Mouse (Mus musculus) embryonic facial prominence, embryonic 10.5 days (tissue): ENCODE results near the gene Ror1. TPM values are rescaled to one million over a fixed set of nuclear protein-coding genes. Genes with fewer than 3 reads are reported as not detected.

Experiments used
- DNase-seq: peaks from one replicate; pipeline ENCODE4 v3.0.0-alpha.2; 2017; ENCODE audit warnings: low spot score
- H3K27ac ChIP-seq: fragments of 300-500 bp; sonication (generic); replicated peaks from 2 replicates; pipeline ENCODE4 v1.5.1; 2016; ENCODE audit warnings: mild to moderate bottlenecking
- H3K27me3 ChIP-seq: fragments of 300-500 bp; sonication (generic); replicated peaks from 2 replicates; pipeline ENCODE4 v1.6.1; 2016; ENCODE audit warnings: low read depth, mild to moderate bottlenecking; ENCODE audit not compliant: poor library complexity, severe bottlenecking
- H3K36me3 ChIP-seq: fragments of 300-500 bp; sonication (generic); replicated peaks from 2 replicates; pipeline ENCODE4 v1.6.1; 2016; ENCODE audit warnings: mild to moderate bottlenecking, moderate library complexity
- H3K4me1 ChIP-seq: fragments of 300-500 bp; sonication (generic); 2 replicates; pipeline ENCODE4 v1.6.1; 2016
- H3K4me3 ChIP-seq: fragments of 300-500 bp; sonication (generic); 2 replicates; pipeline ENCODE4 v1.5.1; 2016; ENCODE audit warnings: mild to moderate bottlenecking, moderate library complexity
- H3K9me3 ChIP-seq: fragments of 300-500 bp; sonication (generic); 2 replicates; pipeline ENCODE4 v1.6.1; 2016; ENCODE audit warnings: mild to moderate bottlenecking
- WGBS: fragments of 180-500 bp; shearing (Covaris S2); methylation state at CpG from one replicate; pipeline ENCODE4 v1.1.7; 2016; 5-methylcytosine and 5-hydroxymethylcytosine counted together
- polyA plus RNA-seq: library from polyadenylated mRNA; unstranded; fragments of >200 nt; fragmentation: Nextera tagmentation; extraction: Ambion mirVana; gene quantifications from 2 replicates; pipeline ENCODE4 v1.2.1, GENCODE M21; 2016

Gene Ror1
- polyA plus RNA-seq, 1 experiment from 2014 or later = 12.0 TPM

DNA sequence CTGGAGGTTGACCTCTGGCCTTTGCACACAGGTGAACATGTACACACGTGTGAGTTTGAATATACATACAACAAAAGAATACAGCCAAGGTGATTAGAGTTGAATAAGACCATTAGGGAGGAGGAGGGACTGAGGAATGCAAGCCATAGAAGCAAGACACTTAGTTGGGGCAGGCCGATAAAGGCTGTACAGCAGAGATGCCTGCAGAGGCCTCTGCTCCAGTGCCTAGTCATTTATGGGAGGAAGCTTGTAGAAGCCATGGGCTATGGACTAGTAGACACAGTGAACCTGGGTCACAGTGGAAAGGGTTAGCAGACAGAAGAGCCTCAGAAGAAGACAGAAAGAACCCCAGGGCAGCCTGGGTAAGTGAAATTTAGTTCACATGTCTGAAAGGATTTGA is 155.7 kb downstream of the Ror1 start:
- H3K27me3 ChIP-seq = no peaks in the 10 kb centered on the region
- no peaks in the 10 kb centered on the region for H3K9me3 ChIP-seq
- no peak overlapping the region for H3K4me3 ChIP-seq
- no peak for DNase-seq
- no peak overlapping the region for H3K27ac ChIP-seq
- no peaks in the 10 kb centered on the region; the same call in 1 of the 2 replicates for H3K36me3 ChIP-seq
- H3K4me1 ChIP-seq = peaks cover 63% of the 10 kb centered on the region
- 69% methylated on average over 2 of the region's 2 CpGs for WGBS

GRCm38 (mm10) chr4:100252050-100252449 is 156.5 kb downstream of the Ror1 start:
- Histone ChIP-seq H3K4me1 (peaks cover 68% of the 10 kb centered on the region), H3K4me3 (no peak overlapping the region), H3K27me3 (no peaks in the 10 kb centered on the region), H3K27ac (peak overlapping the region; percentile 66), H3K9me3 (no peaks in the 10 kb centered on the region), H3K36me3 (no peaks in the 10 kb centered on the region; the same call in 1 of the 2 replicates)
- 56% methylated on average over 1 of the region's 1 CpGs for WGBS
- no peak for DNase-seq

DNA sequence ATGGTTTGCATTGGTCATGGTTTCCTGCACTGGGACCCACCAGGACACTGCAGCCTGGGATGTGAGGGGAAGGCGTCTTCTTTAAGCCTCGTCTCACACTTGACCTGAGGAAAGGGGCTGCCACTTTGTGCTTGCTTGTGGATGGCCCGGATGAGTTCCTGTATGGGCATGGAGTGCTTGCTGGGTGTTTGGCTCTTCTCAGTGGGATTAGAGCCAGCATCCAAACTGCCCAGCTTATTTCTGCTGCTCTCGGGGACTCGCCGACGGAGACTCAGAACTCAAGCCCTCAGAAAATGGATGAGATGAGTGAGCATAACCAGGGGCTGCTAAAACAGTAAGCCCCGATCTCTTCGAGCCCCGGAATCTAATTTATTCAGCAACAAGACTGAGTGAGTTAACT is 157.1 kb downstream of the Ror1 start:
- WGBS = 67% methylated on average over 10 of the region's 10 CpGs
- H3K27ac ChIP-seq = peak overlapping the region; percentile 66
- no peak for DNase-seq
- H3K9me3 ChIP-seq = no peaks in the 10 kb centered on the region
- no peaks in the 10 kb centered on the region for H3K27me3 ChIP-seq
- H3K36me3 ChIP-seq = no peaks in the 10 kb centered on the region; the same call in 1 of the 2 replicates
- no peak overlapping the region for H3K4me3 ChIP-seq
- peaks cover 66% of the 10 kb centered on the region for H3K4me1 ChIP-seq

- Histone ChIP-seq H3K36me3 (no peaks in the 10 kb centered on the region; the same call in 1 of the 2 replicates), H3K4me1 (peaks cover 59% of the 10 kb centered on the region), H3K27ac (peak overlapping the region; percentile 11; the same call in 1 of the 2 replicates), H3K27me3 (no peaks in the 10 kb centered on the region), H3K9me3 (no peaks in the 10 kb centered on the region), H3K4me3 (no peak overlapping the region)
- DNase-seq = peak; percentile 63
- 55% methylated on average over 9 of the region's 9 CpGs for WGBS
Measured at GRCm38 (mm10) chr4:100253401-100253800, 157.8 kb downstream of the Ror1 start.

DNA sequence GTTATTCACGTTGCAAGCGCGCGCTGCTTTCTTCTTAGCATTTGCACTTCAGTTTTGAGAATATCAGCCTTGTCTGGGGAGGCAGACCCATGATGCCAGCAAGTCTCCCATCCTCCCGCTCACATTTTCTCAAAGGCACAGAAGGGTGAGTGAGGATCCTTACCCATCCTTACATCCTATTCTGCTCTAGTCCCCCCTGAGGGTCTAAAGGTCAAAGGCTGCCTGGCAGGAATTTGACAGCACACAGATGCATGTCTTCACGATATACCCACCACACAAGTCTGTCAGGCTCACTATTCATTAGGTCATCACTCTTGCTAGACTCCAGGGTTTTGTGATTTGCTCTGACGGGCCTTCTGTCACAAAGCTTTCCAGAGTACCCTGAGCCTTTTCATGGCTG is 158.2 kb downstream of the Ror1 start:
- Histone ChIP-seq H3K4me1 (peaks cover 55% of the 10 kb centered on the region), H3K27ac (peak overlapping the region; percentile 11; the same call in 1 of the 2 replicates), H3K9me3 (no peaks in the 10 kb centered on the region), H3K4me3 (no peak overlapping the region), H3K36me3 (no peaks in the 10 kb centered on the region; the same call in 1 of the 2 replicates), H3K27me3 (no peaks in the 10 kb centered on the region)
- WGBS = 50% methylated on average over 7 of the region's 7 CpGs
- peak; percentile 33 for DNase-seq

DNA sequence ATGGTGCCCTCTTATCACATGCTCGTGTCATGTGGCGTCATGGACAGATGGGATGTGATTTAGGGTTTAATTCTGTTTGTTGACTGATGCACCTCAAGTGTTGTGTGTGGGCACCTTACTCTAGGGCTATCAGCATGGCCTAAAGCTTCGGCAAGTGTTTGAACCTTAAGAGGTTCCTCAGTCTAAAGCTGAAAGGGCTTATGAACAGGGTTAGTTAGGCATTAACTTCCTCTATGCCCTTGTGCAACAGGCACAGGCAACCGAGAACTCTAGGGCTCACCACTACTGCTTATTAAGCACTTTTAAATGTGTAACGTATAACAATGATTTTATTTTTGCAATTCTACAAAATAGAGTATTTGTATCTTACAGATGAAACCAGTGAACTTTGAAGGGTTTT is 162.9 kb downstream of the Ror1 start:
- Histone ChIP-seq H3K36me3 (no peaks in the 10 kb centered on the region), H3K9me3 (no peaks in the 10 kb centered on the region), H3K4me1 (peaks cover 32% of the 10 kb centered on the region), H3K27ac (no peak overlapping the region), H3K4me3 (no peak overlapping the region), H3K27me3 (no peaks in the 10 kb centered on the region)
- 88% methylated on average over 5 of the region's 5 CpGs for WGBS
- no peak for DNase-seq

- 94% methylated on average over 1 of the region's 1 CpGs for WGBS
- Histone ChIP-seq H3K4me1 (no peaks in the 10 kb centered on the region), H3K36me3 (peaks cover 11% of the 10 kb centered on the region), H3K27me3 (no peaks in the 10 kb centered on the region), H3K27ac (no peak overlapping the region), H3K9me3 (no peaks in the 10 kb centered on the region), H3K4me3 (no peak overlapping the region)
- no peak for DNase-seq
Measured at GRCm38 (mm10) chr4:100263917-100264316, 168.3 kb downstream of the Ror1 start.

GRCm38 (mm10) chr4:100271059-100271735 is 175.6 kb downstream of the Ror1 start:
- Histone ChIP-seq H3K27ac (no peak overlapping the region), H3K4me3 (no peak overlapping the region), H3K9me3 (no peaks in the 10 kb centered on the region), H3K36me3 (no peaks in the 10 kb centered on the region), H3K4me1 (0 out of 2 replicates have a peak, but pooled peaks cover 10% of the 10 kb centered on the region), H3K27me3 (no peaks in the 10 kb centered on the region)
- 75% methylated on average over 10 of the region's 10 CpGs for WGBS
- no peak for DNase-seq

DNA sequence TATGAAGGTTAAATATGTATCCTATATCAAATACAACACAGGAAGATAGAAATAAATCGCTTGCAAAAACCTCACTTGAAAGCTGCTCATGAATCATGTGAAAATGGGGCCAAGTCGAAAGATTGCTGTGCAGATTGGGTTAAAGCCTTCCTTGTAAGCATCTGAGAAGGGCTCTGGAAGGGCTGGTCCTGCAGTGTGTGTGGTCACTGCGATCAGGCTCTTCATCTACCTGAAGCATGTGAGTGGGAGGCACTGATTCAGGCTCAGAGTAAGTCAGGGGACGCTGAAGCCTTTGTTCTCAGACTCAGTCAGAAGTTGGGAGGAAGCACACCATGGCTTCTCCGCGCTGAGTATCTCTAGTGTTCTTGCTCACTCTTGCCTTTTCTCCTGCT is 176.1 kb downstream of the Ror1 start:
- Histone ChIP-seq H3K9me3 (no peaks in the 10 kb centered on the region), H3K27ac (no peak overlapping the region), H3K36me3 (no peaks in the 10 kb centered on the region), H3K4me3 (no peak overlapping the region), H3K4me1 (0 out of 2 replicates have a peak, but pooled peaks cover 10% of the 10 kb centered on the region), H3K27me3 (no peaks in the 10 kb centered on the region)
- no peak for DNase-seq
- 73% methylated on average over 6 of the region's 6 CpGs for WGBS

GRCm38 (mm10) chr4:100273356-100273755 is 177.8 kb downstream of the Ror1 start:
- Histone ChIP-seq H3K4me3 (no peak overlapping the region), H3K9me3 (no peaks in the 10 kb centered on the region), H3K27me3 (no peaks in the 10 kb centered on the region), H3K4me1 (peaks cover 10% of the 10 kb centered on the region; the same call in 1 of the 2 replicates), H3K27ac (no peak overlapping the region), H3K36me3 (no peaks in the 10 kb centered on the region)
- DNase-seq = no peak
- 91% methylated on average over 3 of the region's 3 CpGs for WGBS

DNA sequence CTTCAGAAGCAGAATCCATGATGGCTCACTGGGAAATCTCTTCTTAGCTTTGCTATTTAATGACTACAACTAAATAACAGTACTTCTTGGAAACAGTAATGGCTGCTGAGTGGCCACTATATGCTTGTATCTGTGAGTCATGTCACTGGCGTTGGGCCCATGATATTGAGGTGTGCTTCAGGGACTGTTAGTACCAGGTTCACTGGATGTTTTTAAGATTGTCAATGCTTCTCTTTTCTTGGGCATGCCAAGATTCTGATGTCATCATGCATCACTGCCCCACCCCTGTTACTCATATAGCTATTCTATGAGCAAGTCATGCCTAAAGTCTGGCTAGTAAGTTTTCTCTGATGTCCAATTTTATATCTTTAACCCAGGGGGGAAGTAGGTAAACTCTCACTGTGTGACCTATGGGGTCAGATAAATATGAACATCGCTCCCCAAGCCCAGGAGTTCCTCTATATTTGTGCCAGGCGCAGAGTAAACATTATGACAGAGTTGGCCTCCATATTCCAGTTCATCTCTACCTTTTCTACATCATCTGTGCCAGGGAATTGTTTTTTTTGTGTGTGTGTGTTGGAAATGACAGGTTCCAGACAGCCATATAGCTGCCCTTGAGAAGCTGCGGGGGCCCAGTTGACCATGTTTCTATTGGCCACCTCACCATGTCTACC is 178.4 kb downstream of the Ror1 start:
- Histone ChIP-seq H3K27me3 (no peaks in the 10 kb centered on the region), H3K27ac (no peak overlapping the region), H3K4me3 (no peak overlapping the region), H3K36me3 (no peaks in the 10 kb centered on the region), H3K4me1 (peaks cover 10% of the 10 kb centered on the region; the same call in 1 of the 2 replicates), H3K9me3 (no peaks in the 10 kb centered on the region)
- no peak for DNase-seq
- WGBS = 94% methylated on average over 4 of the region's 4 CpGs

DNA sequence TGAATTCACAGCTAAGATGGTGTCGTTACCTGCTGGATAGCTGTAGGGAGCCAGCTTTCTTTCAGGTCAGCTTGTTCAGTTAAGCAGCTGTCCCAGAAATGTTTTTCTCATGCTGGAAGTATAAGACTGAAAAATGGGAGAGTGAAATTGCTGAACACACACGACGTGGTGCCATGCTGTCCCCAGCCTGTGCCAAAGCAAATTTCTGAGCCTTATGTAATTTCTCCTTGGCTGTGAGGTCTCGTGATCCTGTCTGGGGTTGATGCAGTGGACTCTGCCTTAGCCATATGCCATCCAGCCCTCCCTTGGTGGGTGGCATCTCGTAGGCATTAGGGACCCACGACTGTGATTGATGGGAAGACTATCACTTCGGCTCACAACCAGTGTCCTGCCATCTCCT is 180.9 kb downstream of the Ror1 start:
- no peak for DNase-seq

DNA sequence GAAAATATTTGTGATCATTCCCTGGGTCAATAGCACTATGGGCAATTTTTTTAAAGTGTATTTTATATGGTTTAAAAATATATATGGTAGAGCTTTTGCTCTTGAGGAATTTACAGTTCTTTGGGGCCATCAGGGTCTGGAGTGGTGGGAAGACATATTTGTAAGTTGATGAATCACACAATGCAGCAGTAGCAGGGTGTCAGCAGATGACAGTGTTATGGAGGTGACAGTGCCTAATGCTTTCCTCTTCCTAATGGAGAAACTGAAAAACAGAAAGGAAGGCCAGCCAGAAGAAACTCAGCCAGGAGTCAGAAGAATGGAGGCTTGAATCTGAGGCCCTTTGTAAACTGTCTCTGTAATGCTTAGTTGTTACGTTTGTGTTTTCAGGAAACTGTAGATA is 181.4 kb downstream of the Ror1 start:
- Histone ChIP-seq H3K4me3 (no peak overlapping the region), H3K4me1 (peaks cover 6% of the 10 kb centered on the region; the same call in 1 of the 2 replicates), H3K9me3 (no peaks in the 10 kb centered on the region), H3K27ac (no peak overlapping the region), H3K36me3 (no peaks in the 10 kb centered on the region), H3K27me3 (no peaks in the 10 kb centered on the region)
- 81% methylated on average over 1 of the region's 1 CpGs for WGBS
- no peak for DNase-seq

More for the DNA sequence above, 180.9 kb downstream of the Ror1 start:
- Histone ChIP-seq H3K36me3 (no peaks in the 10 kb centered on the region), H3K27me3 (no peaks in the 10 kb centered on the region), H3K9me3 (no peaks in the 10 kb centered on the region), H3K4me3 (no peak overlapping the region), H3K4me1 (peaks cover 9% of the 10 kb centered on the region; the same call in 1 of the 2 replicates), H3K27ac (no peak overlapping the region)
- 86% methylated on average over 7 of the region's 7 CpGs for WGBS
